Mouse (Mus musculus): ENCODE data around the gene Aspscr1. TPM values are rescaled to one million over a fixed set of nuclear protein-coding genes. Genes with fewer than 3 reads are reported as not detected.

The Aspscr1 gene
- polyA plus RNA-seq, 1 experiment from 2014 or later, result 129 TPM

DNA sequence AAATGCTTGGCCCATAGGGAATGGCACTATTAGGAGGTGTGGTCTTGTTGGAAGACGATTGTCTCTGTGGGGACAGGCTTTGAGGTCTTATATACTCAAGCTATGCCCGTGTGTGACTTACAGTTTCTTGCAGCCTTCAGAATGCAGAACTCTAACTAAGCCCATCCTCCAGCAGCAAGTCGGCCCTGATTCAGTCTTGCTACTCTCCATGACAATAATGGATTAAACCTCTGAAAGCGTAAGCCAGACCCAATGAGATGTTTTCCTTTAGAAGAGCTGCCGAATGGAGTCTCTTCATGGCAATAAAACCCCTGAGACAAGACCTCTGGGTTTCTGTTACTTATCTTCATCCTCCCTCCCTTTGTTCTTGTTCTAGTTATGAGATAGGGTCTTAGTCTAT, 38.0 kb upstream of the Aspscr1 start:
- Histone ChIP-seq H3K4me3 (ENCODE audit: low read depth, low read length) (no peak overlapping the region), H3K27ac (ENCODE audit: low read depth, low read length) (no peak overlapping the region), H3K4me1 (replicated peaks; ENCODE audit: control insufficient read depth, insufficient read depth, low read length) (peaks cover 20% of the 10 kb centered on the region), H3K4me2 (ENCODE audit: low read depth, low read length, severe bottlenecking) (no peak overlapping the region), H3K36me3 (ENCODE audit: control insufficient read depth, insufficient read depth, low read length) (no peaks in the 10 kb centered on the region), H3K9ac (ENCODE audit: low read length) (no peak overlapping the region), H3K9me3 (ENCODE audit: control insufficient read depth, low read length) (no peaks in the 10 kb centered on the region), H3K27me3 (ENCODE audit: control insufficient read depth, insufficient read depth, low read length) (no peaks in the 10 kb centered on the region; the same call in 1 of the 2 replicates)
- ATAC-seq (replicated peaks; ENCODE audit: low FRiP score) (no peak), DNase-seq (ENCODE audit: low spot score) (no peak)
- 83% methylated on average over 5 of the region's 5 CpGs for WGBS

GRCm38 (mm10) chr11:120641255-120641654, 31.5 kb upstream of the Aspscr1 start:
- Histone ChIP-seq H3K4me3 (ENCODE audit: low read depth, low read length) (no peak overlapping the region), H3K4me2 (ENCODE audit: low read depth, low read length, severe bottlenecking) (no peak overlapping the region), H3K9ac (ENCODE audit: low read length) (no peak overlapping the region), H3K4me1 (replicated peaks; ENCODE audit: control insufficient read depth, insufficient read depth, low read length) (peaks cover 10% of the 10 kb centered on the region; the same call in 1 of the 2 replicates), H3K27ac (ENCODE audit: low read depth, low read length) (no peak overlapping the region), H3K36me3 (ENCODE audit: control insufficient read depth, insufficient read depth, low read length) (no peaks in the 10 kb centered on the region), H3K9me3 (ENCODE audit: control insufficient read depth, low read length) (no peaks in the 10 kb centered on the region), H3K27me3 (ENCODE audit: control insufficient read depth, insufficient read depth, low read length) (no peaks in the 10 kb centered on the region)
- no peak for DNase-seq (ENCODE audit: low spot score)
- ATAC-seq (replicated peaks; ENCODE audit: low FRiP score), result no peak
- WGBS, result 71% methylated on average over 9 of the region's 9 CpGs

- H3K9me3 ChIP-seq (ENCODE audit: control insufficient read depth, low read length), result no peaks in the 10 kb centered on the region
- no peaks in the 10 kb centered on the region for H3K27me3 ChIP-seq (ENCODE audit: control insufficient read depth, insufficient read depth, low read length)
- DNase-seq (ENCODE audit: low spot score) (no peak), ATAC-seq (replicated peaks; ENCODE audit: low FRiP score) (no peak)
- peak overlapping the region; percentile 17 for H3K9ac ChIP-seq (ENCODE audit: low read length)
- H3K4me2 ChIP-seq (ENCODE audit: low read depth, low read length, severe bottlenecking), result no peak overlapping the region
- no peak overlapping the region for H3K4me3 ChIP-seq (ENCODE audit: low read depth, low read length)
- H3K36me3 ChIP-seq (ENCODE audit: control insufficient read depth, insufficient read depth, low read length), result no peaks in the 10 kb centered on the region
- 88% methylated on average over 8 of the region's 8 CpGs for WGBS
- peaks cover 10% of the 10 kb centered on the region; the same call in 1 of the 2 replicates for H3K4me1 ChIP-seq (replicated peaks; ENCODE audit: control insufficient read depth, insufficient read depth, low read length)
- H3K27ac ChIP-seq (ENCODE audit: low read depth, low read length), result no peak overlapping the region
Measured at GRCm38 (mm10) chr11:120641869-120642268, 30.9 kb upstream of the Aspscr1 start.

DNA sequence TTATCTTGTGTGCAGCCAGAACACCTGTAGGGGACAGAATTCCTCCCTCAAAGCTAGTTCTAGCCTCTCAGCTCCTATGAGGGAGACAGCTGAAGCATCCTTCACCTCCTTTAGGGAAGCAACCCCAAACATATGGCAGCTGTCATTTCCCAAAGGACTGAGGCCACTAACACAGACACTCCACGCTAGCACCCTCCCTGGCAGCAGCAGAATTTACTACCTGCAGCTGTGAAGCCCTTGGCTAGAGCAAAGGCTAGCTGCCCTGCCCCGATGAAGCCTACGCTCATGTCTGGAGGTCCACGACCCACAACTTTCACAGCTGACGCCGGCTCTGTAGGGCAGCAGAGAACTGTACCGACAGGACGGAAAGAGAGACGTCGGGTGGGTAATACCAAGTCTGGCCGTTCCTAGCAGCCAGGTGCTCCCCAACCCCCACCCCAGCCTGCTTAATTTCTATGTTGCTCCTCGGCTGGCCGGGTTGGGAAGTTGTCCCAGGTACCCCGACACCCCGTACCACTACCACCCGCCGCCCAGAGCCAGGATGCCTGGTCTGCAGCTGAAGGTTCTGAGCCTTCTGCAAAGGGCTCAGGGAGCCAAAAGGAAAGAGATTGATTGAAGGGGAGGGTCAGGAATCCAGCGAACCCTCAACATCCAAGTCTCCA, 29.7 kb upstream of the Aspscr1 start:
- no peak for DNase-seq (ENCODE audit: low spot score)
- Histone ChIP-seq H3K36me3 (ENCODE audit: control insufficient read depth, insufficient read depth, low read length) (no peaks in the 10 kb centered on the region), H3K9me3 (ENCODE audit: control insufficient read depth, low read length) (no peaks in the 10 kb centered on the region), H3K4me1 (replicated peaks; ENCODE audit: control insufficient read depth, insufficient read depth, low read length) (peaks cover 13% of the 10 kb centered on the region; the same call in 1 of the 2 replicates), H3K4me3 (ENCODE audit: low read depth, low read length) (peak overlapping the region; percentile 43), H3K27me3 (ENCODE audit: control insufficient read depth, insufficient read depth, low read length) (no peaks in the 10 kb centered on the region), H3K27ac (ENCODE audit: low read depth, low read length) (no peak overlapping the region), H3K9ac (ENCODE audit: low read length) (peak overlapping the region; percentile 79), H3K4me2 (ENCODE audit: low read depth, low read length, severe bottlenecking) (peak overlapping the region; percentile 78)
- WGBS, result 4% methylated on average over 18 of the region's 18 CpGs
- ATAC-seq (replicated peaks; ENCODE audit: low FRiP score), result peak; percentile 52

GRCm38 (mm10) chr11:120643601-120643987, 29.2 kb upstream of the Aspscr1 start, which contains the start of gene Pycr1:
TSS of gene Pycr1 (minus strand) at chr11:120643769.
- Histone ChIP-seq H3K36me3 (ENCODE audit: control insufficient read depth, insufficient read depth, low read length) (no peaks in the 10 kb centered on the region), H3K4me2 (ENCODE audit: low read depth, low read length, severe bottlenecking) (peak within 1 kb of the TSS; percentile 78), H3K9me3 (ENCODE audit: control insufficient read depth, low read length) (no peaks in the 10 kb centered on the region), H3K27me3 (ENCODE audit: control insufficient read depth, insufficient read depth, low read length) (no peaks in the 10 kb centered on the region), H3K9ac (ENCODE audit: low read length) (peak within 1 kb of the TSS; percentile 79), H3K4me1 (replicated peaks; ENCODE audit: control insufficient read depth, insufficient read depth, low read length) (peaks cover 13% of the 10 kb centered on the region; the same call in 1 of the 2 replicates), H3K4me3 (ENCODE audit: low read depth, low read length) (peak within 1 kb of the TSS; percentile 43), H3K27ac (ENCODE audit: low read depth, low read length) (no peak within 1 kb of the TSS)
- WGBS, result 0% methylated on average over 15 of the region's 15 CpGs
- ATAC-seq (replicated peaks; ENCODE audit: low FRiP score) (peak; percentile 100), DNase-seq (ENCODE audit: low spot score) (peak; percentile 96)

DNA sequence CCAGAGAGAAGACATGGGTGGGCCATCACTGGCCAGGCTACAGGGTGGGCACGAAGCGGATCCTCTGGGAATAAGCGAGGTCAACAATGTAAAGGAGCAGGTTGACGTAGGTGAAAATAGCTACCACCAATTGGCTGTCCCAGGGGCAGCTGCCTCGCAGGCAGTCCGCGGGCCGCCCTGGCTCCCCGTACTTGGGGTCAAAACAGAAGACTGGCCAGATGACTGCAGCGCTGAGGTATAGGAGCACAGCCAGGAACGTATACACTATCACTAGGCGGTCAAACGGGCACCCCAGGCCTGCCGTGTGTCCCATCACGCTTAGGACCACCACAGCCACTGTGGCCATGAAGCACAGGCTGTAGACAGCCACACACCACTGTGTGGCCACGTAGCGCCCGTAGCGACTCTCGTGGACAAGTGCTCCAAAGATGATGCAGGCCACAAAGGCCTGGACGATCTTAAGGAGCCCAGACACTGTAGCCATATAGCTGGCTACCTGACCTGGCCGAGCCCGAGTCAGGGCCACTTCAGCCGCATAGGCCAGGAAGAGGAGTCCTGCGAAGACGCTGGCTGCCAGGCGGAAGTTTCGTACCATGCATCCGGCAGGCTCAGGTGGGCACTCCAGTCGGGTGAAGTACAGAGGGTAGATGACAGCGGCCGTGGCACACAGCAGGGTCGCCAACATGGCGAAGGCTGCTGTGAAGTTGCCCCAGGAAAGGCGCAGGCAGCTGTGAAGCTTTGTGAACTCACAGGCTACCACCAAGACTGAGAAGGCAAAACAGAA, 25.5 kb upstream of the Aspscr1 start:
- WGBS, result 79% methylated on average over 35 of the region's 35 CpGs
- Histone ChIP-seq H3K27ac (ENCODE audit: low read depth, low read length) (no peak overlapping the region), H3K4me1 (replicated peaks; ENCODE audit: control insufficient read depth, insufficient read depth, low read length) (peaks cover 13% of the 10 kb centered on the region; the same call in 1 of the 2 replicates), H3K4me2 (ENCODE audit: low read depth, low read length, severe bottlenecking) (no peak overlapping the region), H3K36me3 (ENCODE audit: control insufficient read depth, insufficient read depth, low read length) (no peaks in the 10 kb centered on the region), H3K9ac (ENCODE audit: low read length) (no peak overlapping the region), H3K4me3 (ENCODE audit: low read depth, low read length) (no peak overlapping the region), H3K27me3 (ENCODE audit: control insufficient read depth, insufficient read depth, low read length) (no peaks in the 10 kb centered on the region), H3K9me3 (ENCODE audit: control insufficient read depth, low read length) (no peaks in the 10 kb centered on the region)
- ATAC-seq (replicated peaks; ENCODE audit: low FRiP score), result no peak
- DNase-seq (ENCODE audit: low spot score), result no peak

GRCm38 (mm10) chr11:120648001-120648476, 24.7 kb upstream of the Aspscr1 start, which contains the start of gene Myadml2:
TSS of gene Myadml2 (minus strand) at chr11:120648158.
- peak within 1 kb of the TSS; percentile 35 for H3K9ac ChIP-seq (ENCODE audit: low read length)
- H3K27ac ChIP-seq (ENCODE audit: low read depth, low read length), result no peak within 1 kb of the TSS
- peaks cover 7% of the 10 kb centered on the region; the same call in 1 of the 2 replicates for H3K4me1 ChIP-seq (replicated peaks; ENCODE audit: control insufficient read depth, insufficient read depth, low read length)
- no peaks in the 10 kb centered on the region for H3K9me3 ChIP-seq (ENCODE audit: control insufficient read depth, low read length)
- peak within 1 kb of the TSS; percentile 22; the same call in 1 of the 2 replicates for H3K4me2 ChIP-seq (ENCODE audit: low read depth, low read length, severe bottlenecking)
- H3K27me3 ChIP-seq (ENCODE audit: control insufficient read depth, insufficient read depth, low read length), result no peaks in the 10 kb centered on the region
- WGBS, result 8% methylated on average over 13 of the region's 13 CpGs
- ATAC-seq (replicated peaks; ENCODE audit: low FRiP score) (no peak), DNase-seq (ENCODE audit: low spot score) (no peak)
- no peak within 1 kb of the TSS for H3K4me3 ChIP-seq (ENCODE audit: low read depth, low read length)
- no peaks in the 10 kb centered on the region for H3K36me3 ChIP-seq (ENCODE audit: control insufficient read depth, insufficient read depth, low read length)

DNA sequence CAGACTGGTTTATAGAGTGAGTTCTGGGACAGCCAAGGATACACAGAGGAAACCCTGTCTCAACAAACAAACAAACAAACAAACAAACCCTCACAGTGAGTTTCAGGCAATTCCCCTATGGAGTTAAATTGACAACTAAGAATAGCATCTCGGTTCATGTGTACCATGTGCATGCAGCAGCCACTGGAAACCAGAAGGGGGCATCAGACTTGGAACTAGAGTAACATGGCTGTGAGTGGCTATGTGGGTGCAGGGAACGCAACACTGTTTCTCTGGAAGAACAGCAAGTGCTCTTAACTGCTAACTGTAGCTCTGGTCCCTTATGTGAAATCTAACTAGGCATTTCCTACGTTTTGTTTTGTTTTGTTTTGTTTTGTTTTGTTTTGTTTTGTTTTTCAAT, 20.9 kb upstream of the Aspscr1 start:
- Histone ChIP-seq H3K27me3 (ENCODE audit: control insufficient read depth, insufficient read depth, low read length) (no peaks in the 10 kb centered on the region; the same call in 1 of the 2 replicates), H3K4me2 (ENCODE audit: low read depth, low read length, severe bottlenecking) (no peak overlapping the region), H3K36me3 (ENCODE audit: control insufficient read depth, insufficient read depth, low read length) (no peaks in the 10 kb centered on the region), H3K9me3 (ENCODE audit: control insufficient read depth, low read length) (no peaks in the 10 kb centered on the region), H3K27ac (ENCODE audit: low read depth, low read length) (no peak overlapping the region), H3K4me3 (ENCODE audit: low read depth, low read length) (no peak overlapping the region), H3K4me1 (replicated peaks; ENCODE audit: control insufficient read depth, insufficient read depth, low read length) (peaks cover 3% of the 10 kb centered on the region; the same call in 1 of the 2 replicates), H3K9ac (ENCODE audit: low read length) (no peak overlapping the region)
- ATAC-seq (replicated peaks; ENCODE audit: low FRiP score) (no peak), DNase-seq (ENCODE audit: low spot score) (peak; percentile 44)
- 63% methylated on average over 3 of the region's 3 CpGs for WGBS

All from forebrain, embryonic 11.5 days (tissue).